Mouse (Mus musculus): ENCODE data around the gene Olfr926. TPM values are rescaled to one million over a fixed set of nuclear protein-coding genes. Genes with fewer than 3 reads are reported as not detected.
"Not testable (repeated sequence)": the region's sequence is repeated elsewhere in the genome, so short reads cannot be mapped to it uniquely, and the experiment has no call there.

Olfr926 gene
- polyA plus RNA-seq (2012; rRNA removed), result not detected in 2 replicates

DNA sequence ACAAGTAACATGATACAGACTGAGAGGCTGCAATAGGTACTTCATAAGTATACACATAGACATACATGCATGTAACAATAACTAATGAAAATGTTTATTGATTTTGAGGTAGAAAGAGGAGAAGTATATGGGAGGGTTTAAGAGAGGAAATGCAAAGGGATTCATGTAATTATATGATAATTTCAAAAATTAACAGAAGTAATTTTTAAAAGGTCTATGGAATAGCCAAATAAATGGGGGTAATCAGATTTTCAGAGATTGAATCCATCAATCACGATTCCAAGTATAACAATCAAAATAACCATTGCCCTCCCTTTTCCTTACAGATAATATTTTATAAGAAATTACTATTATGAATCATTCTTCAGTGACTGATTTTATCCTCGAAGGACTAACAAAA lies at the start of gene Olfr926:
Gene Olfr926, plus strand, starts transcription at position 301 of the 400 bp plus-strand sequence.
- DNase-seq (ENCODE audit: low read depth), result no peak

DNA sequence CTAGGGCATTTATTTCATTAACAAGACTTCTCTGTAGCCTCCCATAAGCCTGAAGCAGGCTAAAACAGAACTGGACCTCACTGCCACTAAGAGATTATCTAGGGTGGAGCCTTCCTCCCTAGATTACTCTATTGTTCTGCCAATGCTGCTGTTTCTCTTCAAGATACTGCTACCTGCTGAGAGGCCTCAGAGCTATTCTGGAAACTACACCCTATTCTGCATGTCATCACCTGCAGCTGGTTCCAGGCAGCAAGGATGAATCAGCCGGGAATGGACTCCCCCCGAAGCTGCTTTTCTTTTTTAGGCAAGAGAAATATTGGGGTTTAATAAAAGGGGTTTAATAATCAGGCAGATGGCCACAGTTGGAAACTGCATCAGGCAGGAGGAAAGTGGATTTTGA lies 43.9 kb upstream of the Olfr926 start:
- DNase-seq (ENCODE audit: low read depth), result no peak

DNA sequence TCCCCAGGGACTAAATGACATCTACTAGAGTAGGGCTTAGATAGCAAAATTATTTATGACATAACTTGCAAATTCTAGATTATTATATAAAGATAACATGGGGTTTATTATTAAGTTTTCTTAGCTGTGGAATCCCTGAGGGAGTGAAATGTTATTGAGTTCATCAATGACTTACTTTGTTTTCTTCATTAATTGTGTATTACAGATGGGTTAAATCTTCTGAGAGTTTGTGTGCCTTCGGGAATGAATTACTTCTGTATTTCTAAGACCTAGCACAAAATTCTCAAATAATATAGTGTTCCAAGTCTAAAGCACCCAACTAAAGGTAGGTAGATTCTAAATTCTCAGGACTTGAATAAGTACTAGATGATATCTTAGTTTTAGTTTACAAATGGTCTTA lies 32.8 kb upstream of the Olfr926 start, which contains the start of gene Olfr924:
Gene Olfr924, plus strand, starts transcription at position 301 of the 400 bp plus-strand sequence.
- DNase-seq (ENCODE audit: low read depth), result no peak

DNA sequence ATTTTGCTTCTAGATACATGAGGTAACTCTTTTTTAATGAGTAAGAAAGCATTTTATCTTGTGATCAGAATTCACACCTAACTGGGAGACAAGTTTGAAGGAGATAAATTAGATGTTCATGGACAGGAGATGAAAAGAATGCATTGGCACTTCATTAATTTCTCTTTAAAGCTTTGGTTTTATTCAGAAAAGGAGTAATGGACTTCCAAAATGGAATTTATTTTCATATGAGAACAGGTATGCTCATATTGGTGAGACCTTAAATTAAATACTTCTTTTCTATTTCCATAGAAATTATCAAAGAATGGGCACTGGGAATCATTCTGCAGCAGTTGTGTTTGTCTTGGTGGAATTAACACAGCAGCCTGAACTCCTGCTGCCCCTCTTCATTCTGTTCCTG lies 22.2 kb upstream of the Olfr926 start, which contains the start of gene Olfr26:
Gene Olfr26, plus strand, starts transcription at position 301 of the 400 bp plus-strand sequence.
- no peak for DNase-seq (ENCODE audit: low read depth)

DNA sequence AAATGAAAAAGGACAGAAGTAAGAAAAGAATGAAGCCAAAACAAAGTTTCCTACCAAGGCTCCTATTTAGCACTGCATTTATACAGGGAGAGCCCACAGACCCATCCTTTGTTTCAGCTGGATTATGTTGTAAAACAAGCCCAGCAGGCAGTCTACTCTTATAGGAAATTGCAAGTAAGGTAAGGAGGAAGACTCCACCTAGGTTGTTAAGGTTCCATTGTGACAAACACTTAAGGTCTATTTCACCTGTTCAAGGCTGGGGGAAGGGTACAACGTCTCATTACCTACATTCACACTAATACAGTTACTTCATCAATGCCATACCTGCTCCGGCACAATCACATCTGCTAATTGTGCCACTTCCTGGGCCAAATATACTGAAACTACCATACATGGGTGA lies 2.0 kb upstream of the Olfr926 start:
- DNase-seq (ENCODE audit: low read depth), result not testable (repeated sequence)

Other genes with a start within 250 kb of the Olfr926 start
- gene Olfr916, start 217.3 kb upstream of the Olfr926 start, polyA plus RNA-seq (2012; rRNA removed), result not detected in 2 replicates
- gene Olfr917, start 211.3 kb upstream of the Olfr926 start, polyA plus RNA-seq (2012; rRNA removed), result not detected in 2 replicates
- not detected in 2 replicates for gene Olfr918, start 202.5 kb upstream of the Olfr926 start, polyA plus RNA-seq (2012; rRNA removed)
- not detected in 2 replicates for gene Olfr919, start 173.5 kb upstream of the Olfr926 start, polyA plus RNA-seq (2012; rRNA removed)
- gene Vwa5a, start 158.9 kb upstream of the Olfr926 start, polyA plus RNA-seq (2012; rRNA removed), result 18.3 and 23.6 TPM in 2 replicates
- gene Olfr920, start 124.8 kb upstream of the Olfr926 start, polyA plus RNA-seq (2012; rRNA removed), result 0.19 and 0.20 TPM in 2 replicates
- 0.03 TPM in 1 of 2 replicates, not detected in the other for gene Olfr921, start 104.1 kb upstream of the Olfr926 start, polyA plus RNA-seq (2012; rRNA removed)
- not detected in 2 replicates for gene Olfr922, start 62.5 kb upstream of the Olfr926 start, polyA plus RNA-seq (2012; rRNA removed)
- gene Olfr923, start 50.6 kb upstream of the Olfr926 start, polyA plus RNA-seq (2012; rRNA removed), result not detected in 2 replicates
- gene Olfr924, start 32.7 kb upstream of the Olfr926 start, polyA plus RNA-seq (2012; rRNA removed), result not detected in 2 replicates
- gene Olfr26, start 22.1 kb upstream of the Olfr926 start, polyA plus RNA-seq (2012; rRNA removed), result not detected in 2 replicates
- not detected in 2 replicates for gene Olfr930, start 52.7 kb downstream of the Olfr926 start, polyA plus RNA-seq (2012; rRNA removed)
- gene Olfr933, start 95.2 kb downstream of the Olfr926 start, polyA plus RNA-seq (2012; rRNA removed), result not detected in 2 replicates
- not detected in 2 replicates for gene Olfr934, start 111.2 kb downstream of the Olfr926 start, polyA plus RNA-seq (2012; rRNA removed)
- gene Olfr935, start 122.6 kb downstream of the Olfr926 start, polyA plus RNA-seq (2012; rRNA removed), result not detected in 2 replicates
- not detected in 2 replicates for gene Olfr146, start 146.3 kb downstream of the Olfr926 start, polyA plus RNA-seq (2012; rRNA removed)
- not detected in 2 replicates for gene Olfr937, start 187.8 kb downstream of the Olfr926 start, polyA plus RNA-seq (2012; rRNA removed)
- gene Olfr938, start 201.8 kb downstream of the Olfr926 start, polyA plus RNA-seq (2012; rRNA removed), result not detected in 2 replicates

Data from gonadal fat pad, adult 2 months (tissue).